Mouse (Mus musculus): Measurements from ENCODE around the gene Slc26a1.

Slc26a1 gene

GRCm38 (mm10) chr5:108621870-108622269, 53.5 kb downstream of the Slc26a1 start:
- DNase-seq (ENCODE audit: low read depth, low spot score) = no peak
